Mouse (Mus musculus) heart, postnatal 0 days (tissue): Measurements from ENCODE around the gene Olah.

ENCODE experiments used
- CTCF ChIP-seq: IDR thresholded peaks from 2 replicates; pipeline ENCODE4 v1.5.1; 2016; ENCODE audit warnings: antibody characterized with exemption, control low read depth, low read depth
- EP300 ChIP-seq: IDR thresholded peaks from 2 replicates; pipeline ENCODE4 v1.6.1; 2016; ENCODE audit warnings: antibody characterized with exemption, low read depth

- TF ChIP-seq EP300 (no peak), CTCF (peak; percentile 76)
Measured at GRCm38 (mm10) chr2:3327351-3327750, 69.7 kb downstream of the Olah start.
